Mouse (Mus musculus) left cerebral cortex, postnatal 4 days (tissue): ENCODE measurements at regions not wholly inside any gene's neighbourhood (a gene's known extent, or its start where the extent isn't known, plus 50 kb on each side); places are given as distances from the start of the nearest gene placed in this dataset.
A peak's percentile ranks its signal among the peaks of the same experiment; 100 is the strongest.
"Not testable (repeated sequence)": the region's sequence is repeated elsewhere in the genome, so short reads cannot be mapped to it uniquely, and the experiment has no call there.

ENCODE experiments used
- DNase-seq: peaks from one replicate; pipeline ENCODE4 v3.0.0-alpha.2; 2022
- intact Hi-C: fragments of 180-260 bp; cut with DNase I; formaldehyde crosslinking; loops from one replicate; pipeline ENCODE4 v1.15.1; 2025

GRCm38 (mm10) chr19:27694478-27694877 is 264.9 kb upstream of the Pum3 start:
- intact Hi-C loops = no loop called here
- peak; percentile 6 for DNase-seq

GRCm38 (mm10) chr19:27693706-27694105 is 264.1 kb upstream of the Pum3 start:
- no peak for DNase-seq
- intact Hi-C loops = no loop called here

- intact Hi-C loops = no loop called here
- no peak for DNase-seq
Observed at GRCm38 (mm10) chr19:27692944-27693343, 263.3 kb upstream of the Pum3 start.

- no peak for DNase-seq
- intact Hi-C loops = no loop called here
Observed at GRCm38 (mm10) chr19:27683426-27683825, 253.8 kb upstream of the Pum3 start.

GRCm38 (mm10) chr19:27679427-27679826 is 249.8 kb upstream of the Pum3 start:
- intact Hi-C loops = no loop called here
- DNase-seq = no peak

- intact Hi-C loops = no loop called here
- no peak for DNase-seq
Observed at GRCm38 (mm10) chr19:27672679-27673190, 243.1 kb upstream of the Pum3 start.

- intact Hi-C loops = no loop called here
- no peak for DNase-seq
Observed at GRCm38 (mm10) chr19:27663296-27663695, 233.7 kb upstream of the Pum3 start.

GRCm38 (mm10) chr19:27641001-27641400 is 211.4 kb upstream of the Pum3 start:
- no peak for DNase-seq
- intact Hi-C loops = no loop called here

DNA sequence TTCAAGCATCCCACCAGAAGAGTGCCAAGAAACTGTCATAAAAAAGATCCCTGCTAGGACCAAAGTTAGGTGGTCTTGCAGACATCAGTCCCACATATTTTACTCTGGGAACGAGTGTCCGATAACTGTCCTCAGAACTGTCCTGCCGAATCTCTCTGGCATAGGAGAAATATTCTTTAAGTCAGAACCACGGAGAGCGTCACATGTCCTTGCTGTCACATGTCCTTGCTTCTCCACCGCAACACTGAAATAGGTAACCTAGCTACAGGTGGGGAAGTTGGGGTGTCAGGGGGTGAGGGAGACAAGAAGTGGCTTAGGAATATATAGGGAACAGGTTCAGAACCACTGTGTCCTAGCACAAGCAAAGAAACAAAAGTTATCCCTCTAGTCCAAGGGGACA is 203.5 kb upstream of the Pum3 start:
- intact Hi-C loops = no loop called here
- no peak for DNase-seq

DNA sequence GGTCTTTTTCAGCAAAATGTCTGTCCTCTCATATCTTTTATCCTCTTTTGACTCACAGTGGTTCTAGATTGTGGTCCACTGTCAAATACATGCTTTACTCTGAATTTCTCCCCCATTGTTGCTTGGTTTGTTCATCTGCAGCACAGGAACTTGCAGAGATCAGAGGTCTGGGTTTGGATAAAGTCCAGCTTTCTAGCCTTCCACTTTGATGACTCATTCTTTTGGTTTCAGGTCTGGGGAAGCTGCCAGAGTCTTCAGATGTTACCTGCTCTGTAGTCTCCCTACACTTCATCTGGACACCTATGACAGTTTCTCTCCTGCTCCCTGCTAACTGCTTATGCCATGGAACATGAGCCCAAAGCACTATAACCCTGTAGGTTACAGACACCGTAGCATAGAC is 198.0 kb upstream of the Pum3 start:
- intact Hi-C loops = no loop called here
- DNase-seq = no peak

GRCm38 (mm10) chr19:27617522-27617921 is 187.9 kb upstream of the Pum3 start:
- no peak for DNase-seq
- intact Hi-C loops = no loop called here

DNA sequence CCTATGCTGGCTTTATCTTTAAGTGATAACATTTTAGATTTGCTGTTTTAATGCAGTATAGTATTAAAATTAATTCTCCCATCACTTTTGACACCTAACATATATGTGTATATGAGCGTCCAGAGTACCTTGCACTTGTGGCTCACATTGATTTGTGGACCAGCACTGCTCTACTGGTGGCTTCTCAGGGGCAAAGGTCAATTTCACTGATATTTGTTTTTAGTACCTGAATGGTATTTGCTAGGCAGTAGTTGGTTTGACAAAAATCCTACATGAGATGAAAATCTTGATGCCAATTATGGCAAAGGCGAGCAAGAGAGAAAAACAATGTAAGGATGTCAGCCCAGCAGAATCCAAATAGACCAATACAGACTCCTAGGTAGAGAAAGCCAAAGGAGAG is 177.3 kb upstream of the Pum3 start:
- intact Hi-C loops = no loop called here
- no peak for DNase-seq

GRCm38 (mm10) chr19:27603296-27603695 is 173.7 kb upstream of the Pum3 start:
- intact Hi-C loops = no loop called here
- peak; percentile 45 for DNase-seq

DNA sequence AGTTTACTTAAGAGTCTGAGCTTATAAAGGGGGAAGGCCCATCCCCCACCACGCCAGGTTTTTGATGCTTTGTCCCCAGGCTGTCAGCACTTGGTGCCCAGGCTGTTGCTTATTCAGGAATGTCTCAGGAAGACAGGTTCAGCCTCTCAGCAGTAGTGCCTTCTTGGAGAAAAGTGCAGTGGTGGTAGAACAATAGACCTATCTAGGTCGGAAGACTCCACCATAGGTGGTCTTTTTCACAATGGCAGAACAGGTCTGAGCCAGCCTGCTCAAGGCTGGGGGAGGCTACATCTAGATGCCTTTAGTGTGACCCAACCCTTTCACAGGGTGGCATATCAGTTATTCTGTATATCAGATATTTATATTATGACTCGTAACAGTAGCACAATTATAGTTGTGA is 171.9 kb upstream of the Pum3 start:
- intact Hi-C loops = no loop called here
- no peak for DNase-seq

DNA sequence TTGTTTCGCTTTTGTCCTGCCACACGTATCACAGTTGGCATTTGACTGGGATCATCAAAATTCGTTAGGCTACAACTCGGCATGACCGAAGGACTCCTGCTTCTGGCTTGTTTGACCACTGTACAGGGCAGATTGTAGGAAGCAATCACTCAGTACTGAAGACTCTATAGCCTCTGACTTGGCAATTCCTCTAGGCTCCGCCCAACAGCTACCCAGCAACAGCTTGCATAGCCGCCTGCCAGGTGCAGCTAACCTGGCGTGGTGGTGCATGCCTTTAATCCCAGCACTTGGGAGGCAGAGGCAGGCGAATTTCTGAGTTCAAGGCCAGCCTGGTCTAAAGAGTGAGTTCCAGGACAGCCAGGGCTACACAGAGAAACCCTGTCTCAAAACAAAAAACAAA is 170.8 kb upstream of the Pum3 start:
- intact Hi-C loops, DNase-seq: not testable (repeated sequence)

DNA sequence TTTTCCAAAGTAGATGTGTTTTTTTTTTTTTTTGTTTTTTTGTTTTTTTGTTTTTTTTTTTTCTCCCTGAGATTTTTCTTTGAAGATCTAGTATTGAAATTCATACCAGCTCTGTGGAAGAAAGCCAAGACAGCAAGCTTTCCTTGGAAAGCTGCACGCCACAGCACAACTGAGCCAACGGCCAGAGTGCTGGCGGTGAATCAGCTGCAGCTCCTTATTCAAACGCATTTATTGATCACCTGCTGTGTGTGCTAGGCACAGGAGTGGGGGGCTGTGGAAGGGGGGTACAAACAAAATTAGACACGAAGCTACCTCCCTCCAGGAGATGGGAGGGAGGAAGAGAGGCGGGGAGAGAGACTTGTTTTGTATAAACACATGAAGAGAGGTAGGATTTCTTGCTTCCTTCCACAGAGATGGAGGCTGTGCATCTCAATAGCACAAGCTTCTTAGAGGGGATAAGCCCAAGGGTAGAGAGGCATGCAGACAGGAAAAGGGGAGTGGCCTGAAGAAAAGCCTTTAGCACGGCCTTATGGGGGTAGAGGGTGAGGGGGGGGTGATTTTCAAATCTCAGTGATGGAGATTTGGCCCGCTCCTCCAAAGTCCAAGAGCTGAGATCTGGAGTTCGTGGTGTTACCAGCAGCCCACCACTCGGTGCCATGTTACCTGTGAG is 170.1 kb upstream of the Pum3 start:
- intact Hi-C loops = no loop called here
- DNase-seq = peak; percentile 73

GRCm38 (mm10) chr19:27598350-27598749 is 168.7 kb upstream of the Pum3 start:
- intact Hi-C loops = no loop called here

DNA sequence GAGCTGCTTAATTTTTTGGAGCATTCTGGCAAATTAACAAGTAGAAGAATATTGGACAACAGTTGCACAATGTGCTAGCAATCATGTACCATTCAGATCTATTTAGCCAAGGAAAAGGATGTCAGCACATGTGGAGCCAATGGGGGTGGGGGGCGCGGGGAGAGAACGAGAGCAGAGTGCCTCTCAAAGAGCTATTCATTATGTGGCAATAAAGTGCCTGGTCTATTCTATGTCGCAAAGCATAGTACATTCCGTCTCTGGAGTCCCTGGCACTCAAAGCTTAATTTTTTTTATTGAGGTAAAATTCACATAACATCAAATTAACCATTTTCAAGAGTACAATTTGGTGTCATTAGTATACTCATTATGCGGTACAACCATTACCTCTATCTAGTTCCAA is 155.9 kb upstream of the Pum3 start:
- DNase-seq = no peak
- intact Hi-C loops = loop anchor here (10.0 kb wide), 1 partner anchor 409 kb away; no protein-coding TSS in a partner anchor

More at GRCm38 (mm10) chr19:27598350-27598749, 168.7 kb upstream of the Pum3 start:
- peak; percentile 67 for DNase-seq

- intact Hi-C loops = loop anchor here (10.0 kb wide), 1 partner anchor 413 kb away; no protein-coding TSS in a partner anchor
- DNase-seq = no peak
Observed at GRCm38 (mm10) chr19:27582111-27582500, 152.5 kb upstream of the Pum3 start.

GRCm38 (mm10) chr19:27581362-27582110 is 151.9 kb upstream of the Pum3 start:
- intact Hi-C loops = loop anchor here (10.0 kb wide), 1 partner anchor 413 kb away; no protein-coding TSS in a partner anchor

GRCm38 (mm10) chr19:27576478-27576877 is 146.9 kb upstream of the Pum3 start:
- DNase-seq = peak; percentile 49
- intact Hi-C loops = loop anchor here (10.0 kb wide), 1 partner anchor 112 kb away; no protein-coding TSS in a partner anchor

More at GRCm38 (mm10) chr19:27581362-27582110, 151.9 kb upstream of the Pum3 start:
- DNase-seq = peak; percentile 87

GRCm38 (mm10) chr19:27566929-27567328 is 137.3 kb upstream of the Pum3 start:
- intact Hi-C loops = no loop called here

More at GRCm38 (mm10) chr19:27566929-27567328, 137.3 kb upstream of the Pum3 start:
- peak; percentile 32 for DNase-seq
